ENCODE assay signal across 12 mouse cellular contexts in genomic region chr9:14245013-14245586, GRCm38 (mm10). TPM values are rescaled to one million over a fixed set of nuclear protein-coding genes. Genes with fewer than 3 reads are reported as not detected.
DNase-seq lines count a peak whose midpoint lies in the region; ATAC-seq and TF ChIP-seq lines count a peak whose summit lies in the region.
"Had no signal": no experiment of that assay in that cellular context is flagged by ENCODE, and none has a peak within 500 bp of the region (broad histone marks: within the 10 kb centered on the region; RNA-seq: fewer than 3 reads in every experiment).

No protein-coding gene starts in this region.

- no peak overlapping the region for H3K9ac ChIP-seq in lung, embryonic 14.5 days
- H3K9ac ChIP-seq in hindbrain, embryonic 14.5 days, result no peak overlapping the region

- H3K27me3 ChIP-seq in lung, embryonic 14.5 days (ENCODE audit: insufficient read depth, low read length), result no peaks in the 10 kb centered on the region
- no peaks in the 10 kb centered on the region for H3K27me3 ChIP-seq in hindbrain, embryonic 14.5 days (ENCODE audit: control insufficient read depth, insufficient read depth, low read length)

- peaks cover 23% of the 10 kb centered on the region for H3K4me1 ChIP-seq in lung, embryonic 14.5 days (ENCODE audit: insufficient read depth)
- peaks cover 9% of the 10 kb centered on the region; the same call in 1 of the 2 replicates for H3K4me1 ChIP-seq in hindbrain, embryonic 14.5 days (replicated peaks; ENCODE audit: control insufficient read depth, insufficient read depth, low read length)

- no peak overlapping the region for H3K4me2 ChIP-seq in lung, embryonic 14.5 days
- H3K4me2 ChIP-seq in hindbrain, embryonic 14.5 days (replicated peaks), result no peak overlapping the region

- 42% methylated on average over 7 of the region's 7 CpGs for WGBS in lung, embryonic 14.5 days
- WGBS in hindbrain, embryonic 14.5 days, result 28% methylated on average over 7 of the region's 7 CpGs

- H3K4me3 ChIP-seq in lung, embryonic 14.5 days (ENCODE audit: low read depth, low read length), result no peak overlapping the region
- no peak overlapping the region for H3K4me3 ChIP-seq in hindbrain, embryonic 14.5 days (replicated peaks; ENCODE audit: low read length)
- H3K4me3 ChIP-seq: heart, adult 2 months had no signal

- H3K27ac ChIP-seq in lung, embryonic 14.5 days (ENCODE audit: low read depth), result peak overlapping the region; percentile 58; the same call in 1 of the 2 replicates
- no peak overlapping the region for H3K27ac ChIP-seq in hindbrain, embryonic 14.5 days
- H3K27ac ChIP-seq: heart, adult 2 months had no signal

- DNase-seq in lung, embryonic 14.5 days, result no peak
- DNase-seq in lung, postnatal 36 days, result no peak
- DNase-seq in ZHBTc4 (ENCODE audit: low read depth, low spot score), result peak; percentile 18
- DNase-seq in hindbrain, embryonic 14.5 days (ENCODE audit: low spot score), result no peak
- peak; percentile 24 for DNase-seq in retina, embryonic 14.5 days (ENCODE audit: low spot score)
- no peak for DNase-seq in c-Kit-positive CD71-positive TER-119-positive erythroid progenitor cells, embryonic 14.5 days (ENCODE audit: low spot score)
- no peak for DNase-seq in right cerebral cortex, postnatal 14 days
- DNase-seq: cerebellum, adult 9-11 months; heart, postnatal 36 days; liver; lung, postnatal 10 days had no signal

- no peak for TF ChIP-seq CTCF in lung, embryonic 14.5 days (IDR thresholded peaks at IDR 0.05; ENCODE audit: low read depth)

- no peak for ATAC-seq in lung, embryonic 14.5 days (ENCODE audit: insufficient read depth)
- ATAC-seq in hindbrain, embryonic 14.5 days (ENCODE audit: low FRiP score), result peak; percentile 54; the same call in 1 of the 2 replicates

- no peaks in the 10 kb centered on the region for H3K9me3 ChIP-seq in lung, embryonic 14.5 days (ENCODE audit: low read depth, low read length)
- no peaks in the 10 kb centered on the region for H3K9me3 ChIP-seq in hindbrain, embryonic 14.5 days (ENCODE audit: control insufficient read depth, low read length)

- H3K36me3 ChIP-seq in lung, embryonic 14.5 days (ENCODE audit: insufficient read depth), result no peaks in the 10 kb centered on the region
- no peaks in the 10 kb centered on the region for H3K36me3 ChIP-seq in hindbrain, embryonic 14.5 days (replicated peaks; ENCODE audit: control insufficient read depth, insufficient read depth)

RNA-seq across cellular contexts. Expression of gene Sesn3, which starts 29.8 kb away (rescaled TPM):
- 23.1 and 23.5 TPM in 2 replicates for polyA plus RNA-seq in lung, embryonic 14.5 days (2014; fragmentation: Nextera tagmentation; extraction: Ambion mirVana)
- polyA plus RNA-seq in hindbrain, embryonic 14.5 days (2014; fragmentation: Nextera tagmentation; extraction: Ambion mirVana), result 23.7 and 26.3 TPM in 2 replicates

Comparison
In these comparisons a context has a peak if more than half of its experiments do, and no peak if none do; other contexts are left out.
1. DNase-seq: peak in ZHBTc4 (single experiment) and retina, embryonic 14.5 days (single experiment); none in lung, embryonic 14.5 days (single experiment), lung, postnatal 36 days (single experiment), hindbrain, embryonic 14.5 days (single experiment), c-Kit-positive CD71-positive TER-119-positive erythroid progenitor cells, embryonic 14.5 days (single experiment) and right cerebral cortex, postnatal 14 days (single experiment).